Mouse (Mus musculus): ENCODE results near the gene Zbtb2. TPM values are rescaled to one million over a fixed set of nuclear protein-coding genes. Genes with fewer than 3 reads are reported as not detected.

Gene Zbtb2
- polyA plus RNA-seq, 1 experiment from 2014 or later, result 20.3 TPM

DNA sequence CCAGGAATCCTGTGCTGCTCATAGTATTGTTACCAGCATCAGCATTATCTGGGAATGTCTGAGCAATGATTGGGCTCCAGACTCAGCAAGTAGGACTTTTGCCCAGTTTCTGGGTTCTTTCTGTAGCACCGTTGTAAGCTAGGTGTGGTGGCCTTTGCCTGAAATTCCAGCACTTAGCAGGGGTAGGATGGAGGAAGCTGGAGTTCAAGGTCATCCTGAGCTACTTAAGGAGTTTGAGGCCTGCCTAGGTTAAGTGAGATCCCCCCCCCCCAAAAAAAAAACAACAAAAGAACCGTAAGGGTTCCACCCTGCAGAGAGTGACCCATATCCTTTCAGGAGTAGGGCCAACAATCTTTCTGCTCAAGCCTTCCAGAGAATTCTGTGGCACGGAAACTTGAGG lies 23.3 kb downstream of the Zbtb2 start:
- H3K4me3 ChIP-seq (ENCODE audit: low read depth, low read length), result no peak overlapping the region
- no peaks in the 10 kb centered on the region for H3K27me3 ChIP-seq (ENCODE audit: control insufficient read depth, insufficient read depth, low read length)
- no peaks in the 10 kb centered on the region for H3K9me3 ChIP-seq (replicated peaks; ENCODE audit: control insufficient read depth, low read length)
- H3K4me2 ChIP-seq (ENCODE audit: low read depth, low read length), result no peak overlapping the region
- H3K36me3 ChIP-seq (replicated peaks; ENCODE audit: control insufficient read depth, insufficient read depth, low read depth, low read length), result peaks cover 5% of the 10 kb centered on the region
- H3K27ac ChIP-seq (replicated peaks; ENCODE audit: low read depth, low read length), result no peak overlapping the region
- H3K9ac ChIP-seq (replicated peaks; ENCODE audit: low read length), result no peak overlapping the region
- no peaks in the 10 kb centered on the region for H3K4me1 ChIP-seq (ENCODE audit: control insufficient read depth, insufficient read depth, low read length)
- ATAC-seq (replicated peaks; ENCODE audit: insufficient number of reproducible peaks, low FRiP score, low TSS enrichment, low read depth) (no peak), DNase-seq (ENCODE audit: low spot score) (no peak)
- 93% methylated on average over 3 of the region's 3 CpGs for WGBS

DNA sequence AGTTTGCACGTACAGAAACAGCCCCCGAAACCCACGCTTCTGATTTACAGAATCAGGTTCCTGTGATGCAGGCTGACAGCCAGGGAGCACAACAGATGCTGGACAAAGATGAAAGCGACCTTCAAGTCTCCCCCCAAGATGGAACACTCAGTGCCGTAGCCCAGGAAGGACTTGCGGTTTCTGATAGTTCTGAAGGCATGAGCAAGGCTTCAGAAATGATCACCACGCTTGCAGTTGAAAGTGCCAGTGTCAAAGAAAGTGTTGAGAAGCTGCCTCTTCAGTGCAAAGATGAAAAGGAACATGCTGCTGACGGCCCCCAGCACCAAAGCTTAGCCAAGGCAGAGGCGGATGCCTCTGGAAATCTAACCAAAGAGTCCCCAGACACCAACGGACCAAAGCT lies 30.5 kb downstream of the Zbtb2 start:
- Histone ChIP-seq H3K4me1 (ENCODE audit: control insufficient read depth, insufficient read depth, low read length) (no peaks in the 10 kb centered on the region), H3K4me2 (ENCODE audit: low read depth, low read length) (no peak overlapping the region), H3K36me3 (replicated peaks; ENCODE audit: control insufficient read depth, insufficient read depth, low read depth, low read length) (no peaks in the 10 kb centered on the region), H3K9ac (replicated peaks; ENCODE audit: low read length) (no peak overlapping the region), H3K27ac (replicated peaks; ENCODE audit: low read depth, low read length) (no peak overlapping the region), H3K27me3 (ENCODE audit: control insufficient read depth, insufficient read depth, low read length) (no peaks in the 10 kb centered on the region), H3K4me3 (ENCODE audit: low read depth, low read length) (no peak overlapping the region), H3K9me3 (replicated peaks; ENCODE audit: control insufficient read depth, low read length) (no peaks in the 10 kb centered on the region)
- no peak for ATAC-seq (replicated peaks; ENCODE audit: insufficient number of reproducible peaks, low FRiP score, low TSS enrichment, low read depth)
- 90% methylated on average over 10 of the region's 10 CpGs for WGBS
- no peak for DNase-seq (ENCODE audit: low spot score)

- 71% methylated on average over 5 of the region's 5 CpGs for WGBS
- ATAC-seq (replicated peaks; ENCODE audit: insufficient number of reproducible peaks, low FRiP score, low TSS enrichment, low read depth) (no peak), DNase-seq (ENCODE audit: low spot score) (no peak)
- Histone ChIP-seq H3K4me3 (ENCODE audit: low read depth, low read length) (no peak overlapping the region), H3K9ac (replicated peaks; ENCODE audit: low read length) (no peak overlapping the region), H3K9me3 (replicated peaks; ENCODE audit: control insufficient read depth, low read length) (no peaks in the 10 kb centered on the region), H3K36me3 (replicated peaks; ENCODE audit: control insufficient read depth, insufficient read depth, low read depth, low read length) (no peaks in the 10 kb centered on the region), H3K27ac (replicated peaks; ENCODE audit: low read depth, low read length) (no peak overlapping the region), H3K4me1 (ENCODE audit: control insufficient read depth, insufficient read depth, low read length) (no peaks in the 10 kb centered on the region), H3K4me2 (ENCODE audit: low read depth, low read length) (no peak overlapping the region), H3K27me3 (ENCODE audit: control insufficient read depth, insufficient read depth, low read length) (no peaks in the 10 kb centered on the region)
These were observed 31.3 kb downstream of the Zbtb2 start for GRCm38 (mm10) chr10:4356640-4357039.

GRCm38 (mm10) chr10:4355882-4356451 lies 31.9 kb downstream of the Zbtb2 start:
- Histone ChIP-seq H3K27ac (replicated peaks; ENCODE audit: low read depth, low read length) (no peak overlapping the region), H3K9ac (replicated peaks; ENCODE audit: low read length) (no peak overlapping the region), H3K4me3 (ENCODE audit: low read depth, low read length) (no peak overlapping the region), H3K9me3 (replicated peaks; ENCODE audit: control insufficient read depth, low read length) (no peaks in the 10 kb centered on the region), H3K27me3 (ENCODE audit: control insufficient read depth, insufficient read depth, low read length) (no peaks in the 10 kb centered on the region), H3K4me1 (ENCODE audit: control insufficient read depth, insufficient read depth, low read length) (no peaks in the 10 kb centered on the region), H3K4me2 (ENCODE audit: low read depth, low read length) (no peak overlapping the region), H3K36me3 (replicated peaks; ENCODE audit: control insufficient read depth, insufficient read depth, low read depth, low read length) (no peaks in the 10 kb centered on the region)
- ATAC-seq (replicated peaks; ENCODE audit: insufficient number of reproducible peaks, low FRiP score, low TSS enrichment, low read depth), result no peak
- 92% methylated on average over 19 of the region's 19 CpGs for WGBS
- no peak for DNase-seq (ENCODE audit: low spot score)

DNA sequence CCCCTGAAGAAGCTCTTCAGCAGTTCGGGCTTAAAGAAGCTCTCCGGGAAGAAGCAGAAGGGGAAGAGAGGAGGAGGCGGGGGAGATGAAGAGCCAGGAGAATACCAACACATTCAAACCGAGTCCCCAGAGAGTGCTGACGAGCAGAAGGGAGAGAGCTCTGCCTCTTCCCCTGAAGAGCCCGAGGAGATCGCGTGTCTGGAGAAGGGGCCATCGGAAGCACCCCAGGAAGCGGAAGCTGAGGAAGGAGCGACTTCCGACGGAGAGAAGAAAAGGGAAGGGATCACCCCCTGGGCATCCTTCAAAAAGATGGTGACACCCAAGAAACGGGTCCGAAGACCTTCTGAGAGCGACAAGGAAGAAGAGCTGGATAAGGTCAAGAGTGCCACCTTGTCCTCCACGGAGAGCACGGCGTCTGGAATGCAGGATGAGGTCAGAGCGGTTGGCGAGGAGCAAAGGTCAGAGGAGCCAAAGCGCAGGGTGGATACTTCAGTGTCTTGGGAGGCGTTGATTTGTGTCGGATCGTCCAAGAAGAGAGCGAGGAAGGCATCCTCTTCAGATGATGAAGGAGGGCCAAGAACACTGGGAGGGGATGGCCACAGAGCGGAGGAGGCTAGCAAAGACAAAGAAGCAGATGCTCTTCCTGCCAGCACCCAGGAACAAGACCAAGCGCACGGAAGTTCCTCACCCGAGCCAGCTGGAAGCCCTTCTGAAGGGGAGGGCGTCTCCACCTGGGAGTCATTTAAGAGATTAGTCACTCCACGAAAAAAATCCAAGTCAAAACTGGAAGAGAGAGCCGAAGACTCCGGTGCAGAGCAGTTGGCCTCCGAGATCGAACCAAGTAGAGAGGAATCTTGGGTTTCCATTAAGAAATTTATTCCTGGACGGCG lies 33.3 kb downstream of the Zbtb2 start:
- no peak overlapping the region for H3K4me3 ChIP-seq (ENCODE audit: low read depth, low read length)
- no peaks in the 10 kb centered on the region for H3K27me3 ChIP-seq (ENCODE audit: control insufficient read depth, insufficient read depth, low read length)
- no peak overlapping the region for H3K27ac ChIP-seq (replicated peaks; ENCODE audit: low read depth, low read length)
- DNase-seq (ENCODE audit: low spot score) (no peak), ATAC-seq (replicated peaks; ENCODE audit: insufficient number of reproducible peaks, low FRiP score, low TSS enrichment, low read depth) (no peak)
- no peaks in the 10 kb centered on the region for H3K9me3 ChIP-seq (replicated peaks; ENCODE audit: control insufficient read depth, low read length)
- H3K4me1 ChIP-seq (ENCODE audit: control insufficient read depth, insufficient read depth, low read length), result no peaks in the 10 kb centered on the region
- no peaks in the 10 kb centered on the region for H3K36me3 ChIP-seq (replicated peaks; ENCODE audit: control insufficient read depth, insufficient read depth, low read depth, low read length)
- WGBS, result 87% methylated on average over 38 of the region's 38 CpGs
- no peak overlapping the region for H3K4me2 ChIP-seq (ENCODE audit: low read depth, low read length)
- no peak overlapping the region for H3K9ac ChIP-seq (replicated peaks; ENCODE audit: low read length)

GRCm38 (mm10) chr10:4347591-4347990 lies 40.3 kb downstream of the Zbtb2 start:
- WGBS, result 96% methylated on average over 14 of the region's 14 CpGs
- Histone ChIP-seq H3K4me1 (ENCODE audit: control insufficient read depth, insufficient read depth, low read length) (no peaks in the 10 kb centered on the region), H3K4me2 (ENCODE audit: low read depth, low read length) (no peak overlapping the region), H3K36me3 (replicated peaks; ENCODE audit: control insufficient read depth, insufficient read depth, low read depth, low read length) (no peaks in the 10 kb centered on the region), H3K9ac (replicated peaks; ENCODE audit: low read length) (no peak overlapping the region), H3K27ac (replicated peaks; ENCODE audit: low read depth, low read length) (no peak overlapping the region), H3K27me3 (ENCODE audit: control insufficient read depth, insufficient read depth, low read length) (no peaks in the 10 kb centered on the region), H3K4me3 (ENCODE audit: low read depth, low read length) (no peak overlapping the region), H3K9me3 (replicated peaks; ENCODE audit: control insufficient read depth, low read length) (no peaks in the 10 kb centered on the region)
- no peak for DNase-seq (ENCODE audit: low spot score)
- no peak for ATAC-seq (replicated peaks; ENCODE audit: insufficient number of reproducible peaks, low FRiP score, low TSS enrichment, low read depth)

- H3K9ac ChIP-seq (replicated peaks; ENCODE audit: low read length), result peak overlapping the region; percentile 52; the same call in 1 of the 2 replicates
- ATAC-seq (replicated peaks; ENCODE audit: insufficient number of reproducible peaks, low FRiP score, low TSS enrichment, low read depth), result peak; percentile 66
- no peaks in the 10 kb centered on the region for H3K9me3 ChIP-seq (replicated peaks; ENCODE audit: control insufficient read depth, low read length)
- DNase-seq (ENCODE audit: low spot score), result no peak
- WGBS, result 63% methylated on average over 4 of the region's 4 CpGs
- no peak overlapping the region for H3K4me3 ChIP-seq (ENCODE audit: low read depth, low read length)
- H3K4me1 ChIP-seq (ENCODE audit: control insufficient read depth, insufficient read depth, low read length), result no peaks in the 10 kb centered on the region
- H3K36me3 ChIP-seq (replicated peaks; ENCODE audit: control insufficient read depth, insufficient read depth, low read depth, low read length), result no peaks in the 10 kb centered on the region
- no peak overlapping the region for H3K27ac ChIP-seq (replicated peaks; ENCODE audit: low read depth, low read length)
- H3K4me2 ChIP-seq (ENCODE audit: low read depth, low read length), result peak overlapping the region; percentile 70
- H3K27me3 ChIP-seq (ENCODE audit: control insufficient read depth, insufficient read depth, low read length), result no peaks in the 10 kb centered on the region
These were observed 40.8 kb downstream of the Zbtb2 start for GRCm38 (mm10) chr10:4347136-4347492.

- H3K9ac ChIP-seq (replicated peaks; ENCODE audit: low read length), result peak overlapping the region; percentile 52
- no peaks in the 10 kb centered on the region for H3K27me3 ChIP-seq (ENCODE audit: control insufficient read depth, insufficient read depth, low read length)
- peak overlapping the region; percentile 70 for H3K4me2 ChIP-seq (ENCODE audit: low read depth, low read length)
- DNase-seq (ENCODE audit: low spot score) (peak; percentile 94), ATAC-seq (replicated peaks; ENCODE audit: insufficient number of reproducible peaks, low FRiP score, low TSS enrichment, low read depth) (peak; percentile 80)
- H3K4me1 ChIP-seq (ENCODE audit: control insufficient read depth, insufficient read depth, low read length), result no peaks in the 10 kb centered on the region
- no peaks in the 10 kb centered on the region for H3K9me3 ChIP-seq (replicated peaks; ENCODE audit: control insufficient read depth, low read length)
- H3K27ac ChIP-seq (replicated peaks; ENCODE audit: low read depth, low read length), result no peak overlapping the region
- no peaks in the 10 kb centered on the region for H3K36me3 ChIP-seq (replicated peaks; ENCODE audit: control insufficient read depth, insufficient read depth, low read depth, low read length)
- 5% methylated on average over 27 of the region's 28 CpGs for WGBS
- peak overlapping the region; percentile 29 for H3K4me3 ChIP-seq (ENCODE audit: low read depth, low read length)
These were observed 41.3 kb downstream of the Zbtb2 start for GRCm38 (mm10) chr10:4346489-4347135.

Data from embryonic facial prominence, embryonic 11.5 days (tissue).